Mouse (Mus musculus) ES-Bruce4 (cell line): Measurements from ENCODE around the gene Smagp.

Experiments
- CTCF ChIP-seq: IDR thresholded peaks from one replicate; pipeline ENCODE4 v1.8.1; 2011; ENCODE audit warnings: low read depth, low read length
- EP300 ChIP-seq: IDR thresholded peaks from 2 replicates; pipeline ENCODE4 v1.6.1; 2011; ENCODE audit warnings: low read depth, low read length; ENCODE audit not compliant: insufficient read depth
- POLR2A ChIP-seq: IDR thresholded peaks from one replicate; pipeline ENCODE4 v1.8.1; 2011; ENCODE audit warnings: low read length; ENCODE audit not compliant: insufficient read depth

DNA sequence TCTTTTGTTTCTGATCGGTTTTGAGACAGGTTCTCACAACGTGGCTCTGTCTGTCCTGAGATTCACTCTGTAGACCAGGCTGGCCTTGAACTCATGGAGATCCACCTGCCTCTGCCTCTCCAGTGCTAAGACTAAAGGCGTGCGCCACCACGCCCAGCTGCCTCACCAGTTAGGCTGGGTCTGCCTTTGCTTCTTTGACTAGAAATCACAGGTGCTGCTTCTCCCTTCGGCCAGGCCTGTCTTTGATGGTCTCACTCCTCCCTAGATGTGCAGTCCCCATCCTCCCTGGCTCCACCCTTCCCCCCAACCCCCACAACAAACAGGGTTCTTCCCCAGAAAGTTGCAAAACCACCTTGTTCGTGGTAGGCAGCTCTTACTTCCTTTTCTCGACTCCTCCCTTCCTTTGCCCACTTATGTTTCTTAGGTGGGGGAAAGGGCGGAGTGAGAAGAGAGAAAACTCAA lies 28.1 kb upstream of the Smagp start:
- TF ChIP-seq CTCF (no peak), POLR2A (no peak), EP300 (no peak)
